Mouse (Mus musculus): ENCODE measurements around the gene Wap.

GRCm38 (mm10) chr11:6626388-6626772, 12.1 kb downstream of the Wap start:
- TF ChIP-seq POLR2A (IDR thresholded peaks at IDR 0.05; ENCODE audit: low read depth, low read length) (no peak), USF1 (IDR thresholded peaks at IDR 0.05; ENCODE audit: low read depth, low read length) (no peak), HCFC1 (IDR thresholded peaks at IDR 0.05; ENCODE audit: low read depth, low read length) (no peak), EP300 (IDR thresholded peaks at IDR 0.05; ENCODE audit: low read length) (no peak), CTCF (conservative IDR thresholded peaks at IDR 0.05 in 1 of 2, IDR thresholded peaks at IDR 0.05 in 1 of 2; ENCODE audit: low read depth in 2 of 2, low read length in 2 of 2) (no peak), TBP (conservative IDR thresholded peaks at IDR 0.05; ENCODE audit: low read depth, low read length) (no peak), NELFE (IDR thresholded peaks at IDR 0.05; ENCODE audit: low read depth, low read length) (no peak), SIN3A (IDR thresholded peaks at IDR 0.05; ENCODE audit: low read length) (no peak), E2F4 (IDR thresholded peaks at IDR 0.05; ENCODE audit: insufficient replicate concordance, low read depth, low read length) (no peak), TCF12 (IDR thresholded peaks at IDR 0.05; ENCODE audit: low read depth, low read length) (no peak), ZNF384 (IDR thresholded peaks at IDR 0.05; ENCODE audit: low read depth, low read length) (no peak), MAZ (IDR thresholded peaks at IDR 0.05; ENCODE audit: low read depth, low read length) (no peak)

Data from CH12.LX (cell line).